Mouse (Mus musculus) heart, adult 18-20 months (tissue): Measurements from ENCODE around the gene Gm16485. TPM values are rescaled to one million over a fixed set of nuclear protein-coding genes. Genes with fewer than 3 reads are reported as not detected.

Source experiments
- DNase-seq, 2 experiments: peaks; one replicate each; pipeline ENCODE4 v3.0.0; 2021 to 2022; ENCODE audit warnings: mixed read lengths in 1 of 2
- long read RNA-seq, 2 experiments: library from polyadenylated mRNA; stranded (forward); transcript quantifications; one replicate each; pipeline ENCODE4 v2.0.0; 2021
- total RNA-seq, 2 experiments: library from RNA; stranded (reverse); gene quantifications; 2 replicates each; pipeline ENCODE4 v1.2.3; 2021

The Gm16485 gene
- total RNA-seq, result not detected
- long read RNA-seq, experiment 1, result 0 reads
- long read RNA-seq, experiment 2, result 0 reads

DNA sequence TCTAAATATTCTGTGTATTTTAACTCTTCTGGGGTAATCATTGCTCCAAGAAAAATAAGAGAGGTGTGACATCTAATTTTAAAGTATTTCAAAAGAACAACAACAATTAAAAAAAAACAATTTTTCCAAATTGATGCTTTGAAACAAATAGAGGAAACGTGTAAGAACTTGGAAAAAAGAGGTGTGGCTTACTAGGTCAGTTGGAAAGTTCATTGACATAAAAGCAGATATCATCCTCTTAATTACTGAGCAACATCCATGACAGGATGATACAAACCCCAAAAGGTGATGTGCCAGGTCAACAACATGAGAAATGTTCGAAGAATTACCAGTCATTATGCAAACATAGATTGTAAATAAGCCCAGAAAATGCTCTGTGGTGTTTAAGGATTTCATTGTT lies at the start of gene Gm16485:
Gene Gm16485, plus strand, starts transcription at position 301 of the 400 bp plus-strand sequence.
- DNase-seq, result no peak

GRCm38 (mm10) chr9:8927561-8927960 lies 44.0 kb upstream of the Gm16485 start:
- DNase-seq, result no peak

DNA sequence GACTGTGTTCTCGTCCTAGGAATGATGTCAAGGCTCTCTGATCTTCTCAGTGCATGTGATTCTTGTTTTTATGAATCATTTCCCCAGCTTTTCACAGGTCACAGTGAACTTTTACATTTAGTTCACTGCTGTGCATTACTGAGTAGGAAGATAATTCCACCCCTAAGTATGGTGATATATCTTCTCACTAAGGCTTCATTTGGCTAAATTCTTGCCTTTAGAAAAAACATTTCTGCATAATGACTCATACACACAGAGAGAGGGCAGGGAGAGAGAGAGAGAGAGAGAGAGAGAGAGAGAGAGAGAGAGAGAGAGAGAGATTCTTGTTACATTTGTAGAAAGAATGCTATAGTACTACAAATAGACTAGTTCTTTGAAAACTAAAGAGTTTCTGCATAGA lies 33.8 kb upstream of the Gm16485 start:
- DNase-seq, result no peak

DNA sequence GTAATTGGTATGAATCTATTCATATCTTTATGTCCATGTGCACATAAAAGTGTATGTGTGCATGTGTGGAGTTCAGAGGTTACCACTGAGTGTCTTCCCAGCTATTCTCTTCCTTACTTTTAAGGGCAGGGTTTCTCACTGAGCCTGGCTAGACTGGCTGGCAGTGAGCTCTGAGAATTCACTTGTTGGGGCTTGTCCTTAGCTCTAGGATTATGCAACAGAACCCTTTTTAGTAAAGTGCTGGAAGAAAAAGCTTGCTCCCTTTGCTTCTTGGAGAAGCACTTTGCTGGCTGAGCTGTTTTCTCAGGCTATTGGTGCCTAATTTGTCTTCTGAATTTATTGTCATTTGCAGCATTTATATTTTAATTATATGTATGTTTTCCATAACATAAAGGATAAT lies 18.3 kb upstream of the Gm16485 start:
- no peak for DNase-seq

GRCm38 (mm10) chr9:8964512-8965133 lies 7.0 kb upstream of the Gm16485 start:
- peak in 1 of 2 experiments; percentile 22 for DNase-seq

DNA sequence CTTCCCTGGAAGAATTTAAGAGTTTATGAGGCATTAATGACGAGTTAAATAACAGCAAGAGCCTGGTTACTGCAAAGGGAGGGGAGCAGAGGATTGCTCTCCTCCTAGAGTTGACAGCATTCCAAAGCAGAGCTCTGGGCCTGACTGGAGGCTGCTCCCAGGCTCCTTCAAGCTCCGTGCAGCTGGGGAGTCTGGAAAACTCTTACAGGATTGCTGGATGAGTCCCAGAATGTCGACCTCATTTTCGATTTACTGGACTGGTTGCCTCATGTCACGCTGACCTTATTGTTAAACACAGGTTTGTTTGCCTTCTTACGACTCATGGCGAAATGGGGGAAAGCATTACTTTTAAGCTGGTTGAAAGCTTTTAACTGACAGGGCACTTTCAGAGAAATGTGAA lies 1.4 kb upstream of the Gm16485 start:
- peak; percentile 63 for DNase-seq

GRCm38 (mm10) chr9:8977775-8978174 lies 6.2 kb downstream of the Gm16485 start:
- DNase-seq, result no peak

- DNase-seq, result no peak
Observed at GRCm38 (mm10) chr9:8982315-8982714, 10.7 kb downstream of the Gm16485 start.

DNA sequence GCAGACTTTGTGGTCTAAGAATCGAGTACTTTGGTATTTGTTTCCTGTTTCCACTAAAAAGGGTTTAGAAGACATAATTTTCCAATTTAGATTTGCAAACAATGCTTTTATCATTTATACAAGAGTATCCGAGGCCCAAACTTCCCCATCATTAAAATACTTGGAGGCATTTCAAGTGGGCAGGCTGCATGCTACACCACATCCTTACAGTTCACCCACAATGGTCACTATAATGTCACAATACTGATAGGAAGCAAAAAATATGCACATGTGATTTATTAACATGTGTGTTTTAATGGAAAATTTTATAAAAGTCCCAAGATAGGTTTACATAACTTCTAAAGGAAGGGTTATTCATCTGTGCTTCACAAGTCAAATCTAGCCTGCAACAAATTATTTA lies 24.9 kb downstream of the Gm16485 start:
- no peak for DNase-seq

- DNase-seq, result peak in 1 of 2 experiments; percentile 12
Observed at GRCm38 (mm10) chr9:9001170-9001569, 29.6 kb downstream of the Gm16485 start.

- no peak for DNase-seq
Observed at GRCm38 (mm10) chr9:9015108-9015507, 43.5 kb downstream of the Gm16485 start.

Other genes starting within 250 kb of the Gm16485 start
- not detected for gene Pgr, start 72.0 kb upstream of the Gm16485 start, total RNA-seq